Mouse (Mus musculus) heart, embryonic 14.5 days (tissue): ENCODE data around the gene Cbx6. TPM values are rescaled to one million over a fixed set of nuclear protein-coding genes. Genes with fewer than 3 reads are reported as not detected.

Source experiments
- ATAC-seq: fragments of 200-750 bp; cut with Nextera tagmentation; 2 replicates; pipeline ENCODE4 v1.8.0; 2017; ENCODE audit warnings: low read depth, moderate TSS enrichment; ENCODE audit not compliant: insufficient number of reproducible peaks, insufficient read depth, low FRiP score
- H3K27ac ChIP-seq, 2 experiments: fragments of 200-500 bp in 1 of 2; fragments of 300-500 bp in 1 of 2; sonication (generic) in 1 of 2; replicated peaks in 1 of 2; 2 replicates each; pipeline ENCODE4 v1.5.1; 2012 to 2014; ENCODE audit warnings: low read depth in 2 of 2, low read length in 2 of 2, control low read depth in 1 of 2, mild to moderate bottlenecking in 1 of 2, mixed read lengths in 1 of 2; ENCODE audit not compliant: control insufficient read depth in 1 of 2, insufficient read depth in 1 of 2
- H3K27me3 ChIP-seq: fragments of 300-500 bp; sonication (generic); 2 replicates; pipeline ENCODE4 v1.6.1; 2014; ENCODE audit warnings: mild to moderate bottlenecking, low read length, control low read depth; ENCODE audit not compliant: control insufficient read depth, insufficient read depth
- H3K36me3 ChIP-seq: fragments of 300-500 bp; sonication (generic); 2 replicates; pipeline ENCODE4 v1.6.1; 2014; ENCODE audit warnings: mild to moderate bottlenecking, control low read depth, low read length, mixed read lengths; ENCODE audit not compliant: control insufficient read depth, insufficient read depth
- H3K4me1 ChIP-seq, 2 experiments: fragments of 200-500 bp in 1 of 2; fragments of 300-500 bp in 1 of 2; sonication (generic) in 1 of 2; 2 replicates each; pipeline ENCODE4 v1.6.1; 2012 to 2014; ENCODE audit warnings: low read length in 2 of 2, control low read depth in 1 of 2, mixed read lengths in 1 of 2; ENCODE audit not compliant: control insufficient read depth in 2 of 2, insufficient read depth in 2 of 2
- H3K4me2 ChIP-seq: fragments of 300-500 bp; sonication (generic); 2 replicates; pipeline ENCODE4 v1.6.1; 2014; ENCODE audit warnings: mild to moderate bottlenecking, low read length
- H3K4me3 ChIP-seq, 2 experiments: fragments of 200-500 bp in 1 of 2; fragments of 300-500 bp in 1 of 2; sonication (generic) in 1 of 2; 2 replicates each; pipeline ENCODE4 v1.5.1; 2012 to 2014; ENCODE audit warnings: low read length in 2 of 2, mild to moderate bottlenecking in 2 of 2, control low read depth in 1 of 2, low read depth in 1 of 2, moderate library complexity in 1 of 2; ENCODE audit not compliant: control insufficient read depth in 1 of 2, insufficient read depth in 1 of 2
- H3K9ac ChIP-seq: fragments of 300-500 bp; sonication (generic); 2 replicates; pipeline ENCODE4 v1.6.1; 2014; ENCODE audit warnings: mild to moderate bottlenecking, low read length
- H3K9me3 ChIP-seq: fragments of 300-500 bp; sonication (generic); 2 replicates; pipeline ENCODE4 v1.6.1; 2016; ENCODE audit warnings: low read length, control low read depth; ENCODE audit not compliant: control insufficient read depth
- WGBS: fragments of 180-500 bp; shearing (Covaris S2); extraction: QIAGEN DNeasy Blood & Tissue Kit; methylation state at CpG from one replicate; pipeline ENCODE4 v1.1.7; 2014; 5-methylcytosine and 5-hydroxymethylcytosine counted together
- polyA plus RNA-seq: library from polyadenylated mRNA; unstranded; fragments of >200 nt; fragmentation: Nextera tagmentation; extraction: Ambion mirVana; gene quantifications from 2 replicates; pipeline ENCODE4 v1.2.1, GENCODE M21; 2014

The Cbx6 gene
- polyA plus RNA-seq, 1 experiment from 2014 or later, result 33.0 TPM

- Histone ChIP-seq H3K4me1 (peaks cover 19 to 31% of the 10 kb centered on the region in 2 experiments), H3K9ac (peak overlapping the region; percentile 90), H3K9me3 (no peaks in the 10 kb centered on the region), H3K36me3 (no peaks in the 10 kb centered on the region), H3K27me3 (no peaks in the 10 kb centered on the region), H3K4me2 (peak overlapping the region; percentile 85), H3K27ac (peak overlapping the region; percentile 20 to 70), H3K4me3 (peak overlapping the region; percentile 70 to 88)
- ATAC-seq, result peak; percentile 96
- WGBS, result under 1% methylated on average over 48 of the region's 50 CpGs
Observed at GRCm38 (mm10) chr15:79774117-79775027, 60.1 kb downstream of the Cbx6 start.

Other genes with a start within 250 kb of the Cbx6 start
- 1.8 TPM in 2 replicates for gene Dmc1, start 229.6 kb downstream of the Cbx6 start, polyA plus RNA-seq
- gene Fam227a, start 175.7 kb downstream of the Cbx6 start, polyA plus RNA-seq, result 0.66 and 2.0 TPM in 2 replicates
- gene Cby1, start 175.5 kb downstream of the Cbx6 start, polyA plus RNA-seq, result 47.6 and 48.7 TPM in 2 replicates
- gene Tomm22, start 163.8 kb downstream of the Cbx6 start, polyA plus RNA-seq, result 233 and 237 TPM in 2 replicates
- gene Josd1, start 146.8 kb downstream of the Cbx6 start, polyA plus RNA-seq, result 17.5 and 18.2 TPM in 2 replicates
- 25.3 and 26.2 TPM in 2 replicates for gene Gtpbp1, start 143.8 kb downstream of the Cbx6 start, polyA plus RNA-seq
- 6.7 and 7.7 TPM in 2 replicates for gene Sun2, start 92.2 kb downstream of the Cbx6 start, polyA plus RNA-seq
- 36.0 and 40.9 TPM in 2 replicates for gene Dnal4, start 56.8 kb downstream of the Cbx6 start, polyA plus RNA-seq
- gene Nptxr, start 29.9 kb downstream of the Cbx6 start, polyA plus RNA-seq, result 0.70 and 1.3 TPM in 2 replicates
- gene Npcd, start 451 bp downstream of the Cbx6 start, polyA plus RNA-seq, result 0.54 TPM in 1 of 2 replicates, not detected in the other
- gene Apobec3, start 57.0 kb upstream of the Cbx6 start, polyA plus RNA-seq, result 12.9 and 13.3 TPM in 2 replicates
- 0.78 and 1.5 TPM in 2 replicates for gene Cbx7, start 136.4 kb upstream of the Cbx6 start, polyA plus RNA-seq
- gene Pdgfb, start 180.3 kb upstream of the Cbx6 start, polyA plus RNA-seq, result 4.9 and 5.2 TPM in 2 replicates